Mouse (Mus musculus): Measurements from ENCODE around the gene Saa1.

The Saa1 gene

DNA sequence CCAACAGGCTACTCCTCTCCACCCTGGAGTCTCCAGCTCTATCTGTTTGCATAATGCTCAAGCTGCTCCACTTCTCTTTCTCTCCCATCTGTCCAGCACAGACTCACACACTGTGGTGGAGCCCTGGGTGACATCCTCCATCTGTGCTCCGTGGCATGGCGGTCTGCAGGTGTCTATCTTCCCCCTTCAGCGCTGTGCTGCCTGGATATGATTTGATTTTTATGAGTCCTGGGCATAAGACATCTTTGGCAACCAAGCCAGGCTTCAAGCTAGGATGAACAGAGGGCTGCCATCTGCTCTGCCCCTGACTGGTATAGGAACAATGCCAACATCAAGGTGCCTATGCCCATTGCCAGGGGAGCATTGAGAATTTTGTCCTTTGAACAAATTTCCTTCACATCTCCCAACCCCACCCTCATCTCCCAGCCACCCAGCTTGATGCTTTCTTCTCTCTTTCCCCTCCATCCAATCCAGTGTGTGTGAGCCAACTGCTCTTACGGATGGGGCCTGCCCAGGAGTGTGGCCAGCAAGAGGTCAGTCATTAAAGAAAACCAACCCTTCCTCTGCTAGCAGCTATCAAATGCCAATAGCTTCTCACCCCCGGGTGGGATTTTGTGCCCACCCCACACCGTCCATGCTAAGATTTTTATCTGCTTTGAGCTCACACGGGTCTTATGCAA lies 24.0 kb downstream of the Saa1 start:
- in situ Hi-C loops (cut with MboI, MseI): loop anchor here (10.0 kb wide), 2 partner anchors 684 to 694 kb away; partner anchors contain the start of genes Abcc6 (in 1 of the 2) and Nomo1 (in 1 of the 2)

GRCm38 (mm10) chr7:46716897-46717296 lies 25.9 kb downstream of the Saa1 start:
- in situ Hi-C loops (cut with MboI, MseI): loop anchor here (10.0 kb wide), 2 partner anchors 682 to 692 kb away; partner anchors contain the start of genes Abcc6 (in 1 of the 2) and Nomo1 (in 1 of the 2)

- in situ Hi-C loops (cut with MboI, MseI): loop anchor here (10.0 kb wide), 2 partner anchors 681 to 691 kb away; partner anchors contain the start of genes Abcc6 (in 1 of the 2) and Nomo1 (in 1 of the 2)
Measured at GRCm38 (mm10) chr7:46715600-46715999, 27.2 kb downstream of the Saa1 start, which contains the start of gene Saa3. Gene Saa3, minus strand, starts transcription at chr7:46715700.

- in situ Hi-C loops (cut with MboI, MseI): loop anchor here (10.0 kb wide), 2 partner anchors 680 to 690 kb away; partner anchors contain the start of genes Abcc6 (in 1 of the 2) and Nomo1 (in 1 of the 2)
Measured at GRCm38 (mm10) chr7:46714518-46714917, 28.3 kb downstream of the Saa1 start.

DNA sequence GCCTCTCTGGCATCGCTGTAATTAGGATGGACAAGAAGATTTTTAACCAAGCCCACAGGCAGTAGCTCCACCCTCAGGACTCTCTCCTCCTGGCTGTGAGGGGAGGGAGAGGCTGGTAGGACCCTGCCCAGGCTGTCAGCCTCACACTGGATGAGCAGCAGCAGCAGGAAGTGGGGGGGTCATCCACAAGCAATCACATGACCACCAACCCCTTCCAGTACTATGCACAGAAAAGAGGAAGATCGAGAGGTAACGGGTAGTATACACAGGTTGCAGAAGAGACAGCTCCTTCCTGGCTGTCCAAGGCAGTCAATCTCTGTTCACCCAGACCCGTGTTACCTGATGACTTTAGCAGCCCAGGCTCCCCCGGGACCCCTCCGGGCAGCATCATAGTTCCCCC lies 30.5 kb downstream of the Saa1 start:
- in situ Hi-C loops (cut with MboI, MseI): loop anchor here (10.0 kb wide), 2 partner anchors 677 to 687 kb away; partner anchors contain the start of genes Abcc6 (in 1 of the 2) and Nomo1 (in 1 of the 2)

DNA sequence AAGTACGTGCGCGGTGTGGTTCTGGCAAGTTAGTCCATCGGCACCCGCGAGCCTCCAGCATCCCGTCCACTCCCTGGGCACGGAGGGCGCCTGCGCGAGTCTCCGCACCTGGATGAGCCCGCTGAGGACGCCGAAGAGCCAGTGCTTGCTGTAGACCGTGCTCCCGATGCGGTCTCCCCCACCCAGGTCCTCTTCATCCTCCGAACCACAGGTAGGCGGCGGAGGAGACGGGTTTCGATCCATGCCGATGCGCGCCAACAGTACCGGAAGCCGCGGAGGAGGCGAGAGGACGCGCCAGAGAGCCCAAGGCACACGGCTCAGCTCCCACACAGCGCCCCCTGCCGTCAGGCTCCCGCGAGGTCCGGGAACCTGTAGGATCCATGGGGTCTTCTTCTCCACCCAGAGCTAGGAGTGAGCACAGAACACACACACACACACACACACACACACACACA lies 32.4 kb downstream of the Saa1 start, which contains the start of gene Saal1:
Saal1 (minus strand) TSS at position 291 of the 455 bp plus-strand sequence.
- in situ Hi-C loops (cut with MboI, MseI): loop anchor here (10.0 kb wide), 2 partner anchors 676 to 686 kb away; partner anchors contain the start of genes Abcc6 (in 1 of the 2) and Nomo1 (in 1 of the 2)

GRCm38 (mm10) chr7:46700521-46701025 lies 42.2 kb downstream of the Saa1 start:
- in situ Hi-C loops (cut with MboI, MseI): no loop called here

- in situ Hi-C loops (cut with MboI, MseI): no loop called here
Measured at GRCm38 (mm10) chr7:46696754-46697153, 46.0 kb downstream of the Saa1 start.
